Mouse (Mus musculus) bone marrow, adult 2 months (tissue): ENCODE results near the gene Bbs1. TPM values are rescaled to one million over a fixed set of nuclear protein-coding genes. Genes with fewer than 3 reads are reported as not detected.

ENCODE experiments used
- H3K27ac ChIP-seq: fragments of 200-500 bp; 2 replicates; pipeline ENCODE4 v1.5.1; 2012; ENCODE audit warnings: low read depth, mild to moderate bottlenecking, control low read depth, inconsistent platforms, low read length; ENCODE audit not compliant: control insufficient read depth, poor library complexity, insufficient read depth
- H3K4me1 ChIP-seq: fragments of 200-500 bp; 2 replicates; pipeline ENCODE4 v1.6.1; 2011; ENCODE audit warnings: low read length; ENCODE audit not compliant: control insufficient read depth, insufficient read depth
- H3K4me3 ChIP-seq: fragments of 200-500 bp; replicated peaks from 2 replicates; pipeline ENCODE3; 2011; ENCODE audit warnings: mild to moderate bottlenecking, low read depth, low read length, control low read depth; ENCODE audit not compliant: control insufficient read depth
- CTCF ChIP-seq: fragments of 200-500 bp; IDR thresholded peaks from 2 replicates; pipeline ENCODE4 v1.5.1; 2011; ENCODE audit warnings: low read length, control low read depth; ENCODE audit not compliant: control insufficient read depth, insufficient read depth
- POLR2A ChIP-seq: fragments of 200-500 bp; IDR thresholded peaks from 2 replicates; pipeline ENCODE4 v1.6.1; 2011; ENCODE audit warnings: low read depth, mild to moderate bottlenecking, control low read depth, low read length, borderline replicate concordance; ENCODE audit not compliant: control insufficient read depth
- WGBS: fragments of 180-500 bp; shearing (Covaris S2); methylation state at CpG from one replicate; pipeline ENCODE4 v1.1.7; 2018; 5-methylcytosine and 5-hydroxymethylcytosine counted together
- polyA plus RNA-seq: library from polyadenylated mRNA; stranded (reverse); fragments of >200 nt; gene quantifications from 2 replicates; pipeline ENCODE4 v1.2.4, GENCODE M21; 2011; ENCODE audit warnings: low replicate concordance; ENCODE audit not compliant: missing spikeins, insufficient read depth, insufficient read length

Bbs1 gene
- polyA plus RNA-seq, 1 experiment, result 2.4 TPM

DNA sequence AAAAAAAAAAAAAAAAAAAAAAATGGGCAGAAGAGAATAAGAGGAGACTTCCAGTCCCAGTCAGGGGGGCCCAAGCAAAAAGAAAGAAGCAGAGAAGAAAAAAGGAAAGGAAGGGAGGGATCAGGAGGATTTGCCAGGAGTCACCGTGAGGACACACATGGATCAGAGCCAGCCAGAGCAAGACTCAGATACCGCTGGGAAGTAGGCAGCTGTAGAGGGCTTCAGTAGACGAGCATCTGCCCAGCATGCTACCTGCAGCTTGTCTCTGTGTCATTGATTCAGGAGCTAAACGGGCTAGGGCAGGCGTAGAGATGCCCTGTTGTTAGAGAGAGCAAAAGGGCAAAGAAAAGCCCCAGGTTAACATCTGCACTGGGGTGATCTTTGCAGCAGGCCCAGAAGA lies 56.1 kb downstream of the Bbs1 start:
- no peak for TF ChIP-seq CTCF
- TF ChIP-seq POLR2A, result no peak
- Histone ChIP-seq H3K4me3 (no peak overlapping the region), H3K4me1 (no peaks in the 10 kb centered on the region), H3K27ac (no peak overlapping the region)
- WGBS, result 72% methylated on average over 5 of the region's 5 CpGs

DNA sequence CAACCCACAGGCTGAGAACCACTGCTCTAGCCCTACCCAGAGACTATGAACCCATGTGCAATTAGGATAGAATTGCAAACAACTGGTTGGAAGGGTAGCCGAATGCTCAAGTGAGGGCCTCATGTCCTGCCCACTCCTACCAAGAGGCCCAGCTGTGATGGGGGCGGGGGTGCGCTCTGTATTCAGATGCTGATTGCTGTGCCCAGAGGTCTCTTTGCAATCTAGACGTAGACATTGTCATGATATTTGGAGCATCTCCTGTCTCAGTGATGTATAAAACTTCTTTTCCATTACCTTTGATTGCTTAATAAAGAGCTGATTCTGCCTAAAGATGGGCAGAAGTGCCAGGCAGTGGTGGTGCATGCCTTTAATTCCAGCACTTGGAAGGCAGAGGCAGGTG lies 56.6 kb downstream of the Bbs1 start:
- Histone ChIP-seq H3K4me3 (no peak overlapping the region), H3K4me1 (no peaks in the 10 kb centered on the region), H3K27ac (no peak overlapping the region)
- 85% methylated on average over 4 of the region's 4 CpGs for WGBS
- TF ChIP-seq POLR2A (no peak), CTCF (no peak)

DNA sequence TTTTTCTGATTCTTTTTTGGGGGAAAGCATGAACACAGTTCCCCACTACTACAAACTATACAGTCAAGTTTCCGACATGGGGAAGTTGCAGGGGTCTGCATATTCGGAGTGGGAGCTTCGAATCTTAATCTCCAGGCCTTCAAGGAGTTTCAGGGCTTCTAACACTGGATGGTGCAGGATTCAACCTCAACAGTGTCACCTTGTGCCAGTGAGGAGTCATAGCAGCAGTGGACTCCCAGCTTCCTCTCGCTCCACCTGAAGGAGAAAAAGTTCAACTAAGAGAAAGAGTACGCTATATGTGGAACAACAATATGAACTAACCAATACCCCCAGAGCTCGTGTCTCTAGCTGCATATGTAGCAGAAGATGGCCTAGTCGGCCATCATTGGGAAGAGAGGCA lies 58.9 kb downstream of the Bbs1 start:
- 11% methylated on average over 7 of the region's 7 CpGs for WGBS
- H3K4me1 ChIP-seq, result no peaks in the 10 kb centered on the region
- H3K27ac ChIP-seq, result no peak overlapping the region
- H3K4me3 ChIP-seq, result no peak overlapping the region
- TF ChIP-seq POLR2A, result no peak
- peak; percentile 52; the same call in 1 of the 2 replicates for TF ChIP-seq CTCF

DNA sequence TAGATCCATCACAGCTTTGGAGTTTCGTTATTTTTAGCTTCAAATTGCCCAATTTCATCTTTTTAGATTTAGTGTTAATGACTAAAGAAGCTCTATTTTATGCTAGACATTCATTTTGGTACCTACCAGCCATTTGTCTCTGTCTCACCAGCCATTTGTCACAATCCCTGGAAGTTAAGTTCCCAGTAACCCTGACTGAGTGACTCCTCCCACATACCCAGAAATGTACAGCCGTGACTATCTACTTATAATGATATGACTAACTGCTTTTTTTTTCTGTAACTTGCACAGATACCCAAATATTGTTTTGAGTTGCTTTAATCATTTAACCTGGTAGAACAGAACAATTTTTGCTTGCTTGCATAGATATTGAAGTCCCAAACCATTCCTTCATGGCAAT lies 60.6 kb downstream of the Bbs1 start:
- H3K4me3 ChIP-seq, result no peak overlapping the region
- whole genome bisulfite sequencing, result 60% methylated on average over 2 of the region's 2 CpGs
- TF ChIP-seq POLR2A, result no peak
- no peak for TF ChIP-seq CTCF
- no peak overlapping the region for H3K27ac ChIP-seq
- no peaks in the 10 kb centered on the region for H3K4me1 ChIP-seq

DNA sequence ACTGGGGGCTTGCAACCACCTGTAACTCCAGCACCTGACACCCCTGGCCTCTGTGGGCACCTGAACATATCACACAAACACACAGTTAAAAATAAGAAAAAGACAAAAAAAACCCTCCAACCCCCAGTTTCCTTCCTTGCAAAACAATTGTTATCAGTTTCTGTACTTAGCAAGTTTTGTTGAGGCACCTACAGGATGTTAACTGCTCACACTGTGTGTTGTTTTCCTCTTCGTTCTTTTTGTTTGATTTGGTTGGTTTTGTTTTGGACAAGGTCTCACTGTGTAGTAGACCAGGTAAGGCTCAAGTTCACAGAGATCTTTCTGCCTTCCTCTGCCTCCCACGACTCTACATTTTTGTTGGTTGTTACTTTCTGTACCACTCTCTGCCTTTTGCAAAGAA lies 63.8 kb downstream of the Bbs1 start:
- H3K4me1 ChIP-seq, result peaks cover 1% of the 10 kb centered on the region; the same call in 1 of the 2 replicates
- TF ChIP-seq POLR2A, result no peak
- TF ChIP-seq CTCF, result no peak
- H3K4me3 ChIP-seq, result no peak overlapping the region
- 47% methylated on average over 2 of the region's 2 CpGs for WGBS
- no peak overlapping the region for H3K27ac ChIP-seq

DNA sequence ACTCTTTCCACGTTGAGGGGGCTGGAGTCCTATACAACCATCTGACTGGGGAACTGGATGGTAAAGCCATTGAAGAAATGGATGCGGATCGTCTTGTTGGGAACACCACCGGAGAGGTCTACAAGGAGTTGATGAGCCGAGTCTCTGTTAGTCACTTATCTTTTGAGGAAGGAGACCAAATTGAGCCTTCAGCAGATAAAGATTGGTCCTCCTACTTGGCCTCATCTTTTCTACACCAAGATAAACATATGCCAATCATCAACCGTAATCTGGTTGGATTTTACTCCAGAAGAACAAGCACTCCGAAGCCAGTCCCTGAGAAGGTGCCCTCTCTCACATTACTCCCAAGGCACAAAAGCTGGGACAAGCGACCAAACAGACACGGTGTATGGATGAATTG lies 65.6 kb downstream of the Bbs1 start:
- TF ChIP-seq POLR2A (no peak), CTCF (no peak)
- Histone ChIP-seq H3K4me1 (peaks cover 1% of the 10 kb centered on the region; the same call in 1 of the 2 replicates), H3K4me3 (no peak overlapping the region), H3K27ac (no peak overlapping the region)
- WGBS, result 69% methylated on average over 9 of the region's 9 CpGs

DNA sequence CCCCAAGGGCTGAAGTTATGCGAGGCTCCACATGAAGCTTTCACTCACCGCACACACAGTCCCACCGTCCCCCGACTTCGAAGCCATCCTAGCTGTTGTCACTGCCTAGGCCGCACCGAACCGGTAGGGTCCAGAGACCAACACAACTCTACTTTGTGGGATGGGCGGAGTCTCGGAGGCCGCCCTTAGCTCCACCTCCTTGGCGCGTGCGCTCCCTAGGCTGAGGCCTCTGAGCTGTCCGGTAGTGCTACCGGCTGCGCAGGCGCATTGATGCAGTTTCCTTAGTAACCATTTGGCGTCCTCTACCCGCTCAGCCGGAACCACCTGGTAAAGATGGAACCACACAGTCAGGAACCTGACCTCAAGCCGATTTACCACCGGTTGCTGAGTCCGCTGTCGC lies 67.3 kb downstream of the Bbs1 start, which contains the start of the genes Ccs and Ccdc87:
Ccs (minus strand) TSS at position 184 of the 400 bp plus-strand sequence.
Ccdc87 (plus strand) TSS at position 218 of the 400 bp plus-strand sequence.
- Histone ChIP-seq H3K4me1 (peaks cover 1% of the 10 kb centered on the region; the same call in 1 of the 2 replicates), H3K27ac (no peak within 1 kb of the TSS), H3K4me3 (peak within 1 kb of the TSS; percentile 71)
- TF ChIP-seq CTCF, result peak; percentile 22; the same call in 1 of the 2 replicates
- TF ChIP-seq POLR2A, result peak; percentile 66
- WGBS, result under 1% methylated on average over 25 of the region's 25 CpGs

DNA sequence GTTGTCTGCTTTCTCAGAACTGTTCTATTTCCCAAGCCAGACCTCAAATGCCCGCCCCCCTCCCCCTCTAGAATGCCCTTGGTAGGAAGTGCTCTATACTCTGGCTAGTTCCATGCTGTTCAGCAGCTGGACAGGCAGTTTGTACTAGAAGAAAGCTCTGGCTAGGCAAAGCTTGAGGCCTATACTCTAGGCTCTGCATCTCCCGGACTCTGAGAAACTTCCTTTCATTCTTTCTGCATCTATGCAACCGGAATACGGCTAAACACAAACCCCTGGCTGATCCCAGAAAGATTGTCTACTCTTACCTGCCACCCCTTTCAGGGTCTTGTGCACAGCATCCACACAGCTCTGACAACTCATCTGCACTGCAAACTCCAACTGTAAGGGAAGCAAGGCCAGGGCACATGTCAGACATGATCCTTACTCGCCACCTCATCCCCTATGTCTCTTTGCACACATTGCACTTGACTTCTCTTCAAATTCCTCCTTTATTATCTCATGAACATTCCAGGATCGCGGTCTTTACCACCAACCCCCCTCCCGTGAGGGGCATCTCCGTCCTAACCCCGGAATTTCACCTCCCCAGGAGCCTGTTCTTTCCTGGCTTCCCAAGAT lies 67.8 kb downstream of the Bbs1 start:
- TF ChIP-seq POLR2A (no peak), CTCF (no peak)
- Histone ChIP-seq H3K4me1 (peaks cover 1% of the 10 kb centered on the region; the same call in 1 of the 2 replicates), H3K4me3 (peak overlapping the region; percentile 71), H3K27ac (no peak overlapping the region)
- WGBS, result 20% methylated on average over 10 of the region's 10 CpGs

DNA sequence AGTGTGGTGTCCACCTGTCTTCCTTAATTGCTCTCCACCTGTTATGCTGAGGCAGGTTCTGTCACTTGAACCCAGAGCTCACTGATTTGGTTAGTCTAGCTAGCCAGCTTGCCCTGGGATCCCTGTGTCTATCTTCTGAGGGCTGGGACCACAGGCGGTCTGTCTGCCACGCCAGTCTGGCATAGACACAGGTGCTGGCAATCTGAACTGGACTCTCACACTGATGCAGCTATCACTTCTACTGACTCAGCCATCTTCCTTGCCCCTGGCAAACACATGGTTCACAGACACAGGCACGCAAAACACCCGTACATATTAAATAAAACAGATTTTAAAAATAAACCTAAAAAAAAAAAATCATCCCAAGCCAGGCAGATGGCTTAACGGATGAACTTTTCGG lies 69.4 kb downstream of the Bbs1 start:
- H3K4me3 ChIP-seq, result no peak overlapping the region
- H3K4me1 ChIP-seq, result peaks cover 1% of the 10 kb centered on the region; the same call in 1 of the 2 replicates
- 88% methylated on average over 6 of the region's 6 CpGs for WGBS
- TF ChIP-seq CTCF (no peak), POLR2A (no peak)
- H3K27ac ChIP-seq, result no peak overlapping the region

Other genes starting within 250 kb of the Bbs1 start
- gene Gm960, start 208.0 kb downstream of the Bbs1 start, polyA plus RNA-seq, result not detected in 2 replicates
- 0.34 and 0.77 TPM in 2 replicates for gene Sptbn2, start 195.5 kb downstream of the Bbs1 start, polyA plus RNA-seq
- gene Rbm4b, start 150.1 kb downstream of the Bbs1 start, polyA plus RNA-seq, result 6.6 and 8.3 TPM in 2 replicates
- 19.9 and 30.3 TPM in 2 replicates for gene Rbm4, start 112.7 kb downstream of the Bbs1 start, polyA plus RNA-seq
- gene Gm21992, start 95.0 kb downstream of the Bbs1 start, polyA plus RNA-seq, result 16.2 and 40.7 TPM in 2 replicates
- 28.4 and 38.2 TPM in 2 replicates for gene Rbm14, start 95.0 kb downstream of the Bbs1 start, polyA plus RNA-seq
- 77.4 and 91.7 TPM in 2 replicates for gene Ccs, start 67.3 kb downstream of the Bbs1 start, polyA plus RNA-seq
- not detected in 2 replicates for gene Ccdc87, start 67.3 kb downstream of the Bbs1 start, polyA plus RNA-seq
- gene Ctsf, start 51.5 kb downstream of the Bbs1 start, polyA plus RNA-seq, result 19.4 and 22.2 TPM in 2 replicates
- 2.1 TPM in 1 of 2 replicates, not detected in the other for gene Actn3, start 28.7 kb downstream of the Bbs1 start, polyA plus RNA-seq
- gene Zdhhc24, start 28.0 kb downstream of the Bbs1 start, polyA plus RNA-seq, result 6.3 and 11.0 TPM in 2 replicates
- gene Dpp3, start 21.7 kb upstream of the Bbs1 start, polyA plus RNA-seq, result 17.2 and 27.5 TPM in 2 replicates
- not detected in 2 replicates for gene Peli3, start 36.5 kb upstream of the Bbs1 start, polyA plus RNA-seq
- 51.6 and 60.7 TPM in 2 replicates for gene Mrpl11, start 55.5 kb upstream of the Bbs1 start, polyA plus RNA-seq
- 6.9 and 15.5 TPM in 2 replicates for gene Npas4, start 83.7 kb upstream of the Bbs1 start, polyA plus RNA-seq
- 1.3 and 1.7 TPM in 2 replicates for gene Slc29a2, start 117.2 kb upstream of the Bbs1 start, polyA plus RNA-seq
- gene B4gat1, start 132.2 kb upstream of the Bbs1 start, polyA plus RNA-seq, result 5.9 and 8.3 TPM in 2 replicates
- gene AC124502.3, start 132.3 kb upstream of the Bbs1 start, polyA plus RNA-seq, result not detected in 2 replicates
- gene Brms1, start 134.7 kb upstream of the Bbs1 start, polyA plus RNA-seq, result 40.6 and 68.0 TPM in 2 replicates
- gene Rin1, start 143.9 kb upstream of the Bbs1 start, polyA plus RNA-seq, result 0.68 and 3.6 TPM in 2 replicates
- gene Cd248, start 161.4 kb upstream of the Bbs1 start, polyA plus RNA-seq, result 0.50 and 1.9 TPM in 2 replicates
- not detected in 2 replicates for gene Tmem151a, start 178.9 kb upstream of the Bbs1 start, polyA plus RNA-seq
- 6.1 and 15.0 TPM in 2 replicates for gene Yif1a, start 181.9 kb upstream of the Bbs1 start, polyA plus RNA-seq
- gene Cnih2, start 191.9 kb upstream of the Bbs1 start, polyA plus RNA-seq, result 0.74 and 2.3 TPM in 2 replicates
- 25.0 and 31.8 TPM in 2 replicates for gene Rab1b, start 200.4 kb upstream of the Bbs1 start, polyA plus RNA-seq
- 7.0 and 21.9 TPM in 2 replicates for gene Klc2, start 211.9 kb upstream of the Bbs1 start, polyA plus RNA-seq